Mouse (Mus musculus): Measurements from ENCODE around the gene Cltc. TPM values are rescaled to one million over a fixed set of nuclear protein-coding genes. Genes with fewer than 3 reads are reported as not detected.
"Not testable (repeated sequence)": the region's sequence is repeated elsewhere in the genome, so short reads cannot be mapped to it uniquely, and the experiment has no call there.

Cltc gene
- total and polyA plus RNA-seq, 3 experiments, result 73.6 to 500 (median 263) TPM

DNA sequence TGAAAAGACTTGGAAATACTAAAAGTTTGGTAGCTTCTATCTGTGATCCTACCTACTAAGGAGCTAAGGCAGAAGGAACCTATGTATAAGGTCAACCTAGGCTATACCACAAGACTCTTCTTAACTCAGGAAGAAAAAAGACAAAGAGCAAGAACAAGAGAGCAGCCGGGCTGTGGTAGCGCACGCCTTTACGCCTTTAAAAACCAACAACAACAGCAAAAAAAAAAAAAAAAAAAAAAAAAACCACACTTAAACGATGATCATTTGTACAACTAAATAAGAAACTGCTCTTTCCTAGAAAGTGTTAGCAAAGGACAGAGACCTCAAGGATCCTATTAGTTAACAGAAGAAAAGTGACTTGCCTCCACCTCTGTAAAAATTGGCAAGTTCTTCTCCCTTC lies 15.9 kb downstream of the Cltc start:
- no peak for TF ChIP-seq GATA2 (IDR thresholded peaks at IDR 0.05; ENCODE audit: borderline replicate concordance, low read depth, low read length)
- Histone ChIP-seq H3K27me3 (ENCODE audit: insufficient read depth, low read length) (no peaks in the 10 kb centered on the region), H3K36me3 (replicated peaks) (peaks cover 22% of the 10 kb centered on the region), H3K4me3 (ENCODE audit: low read depth, low read length) (no peak overlapping the region), H3K4me1 (ENCODE audit: insufficient read depth, low read depth, low read length) (peaks cover 78% of the 10 kb centered on the region), H3K9me3 (replicated peaks) (no peaks in the 10 kb centered on the region)
- DNase-seq (ENCODE audit: low spot score) (no peak), ATAC-seq (ENCODE audit: extremely low read depth, insufficient number of reproducible peaks, low FRiP score, poor library complexity, severe bottlenecking) (no peak)

DNA sequence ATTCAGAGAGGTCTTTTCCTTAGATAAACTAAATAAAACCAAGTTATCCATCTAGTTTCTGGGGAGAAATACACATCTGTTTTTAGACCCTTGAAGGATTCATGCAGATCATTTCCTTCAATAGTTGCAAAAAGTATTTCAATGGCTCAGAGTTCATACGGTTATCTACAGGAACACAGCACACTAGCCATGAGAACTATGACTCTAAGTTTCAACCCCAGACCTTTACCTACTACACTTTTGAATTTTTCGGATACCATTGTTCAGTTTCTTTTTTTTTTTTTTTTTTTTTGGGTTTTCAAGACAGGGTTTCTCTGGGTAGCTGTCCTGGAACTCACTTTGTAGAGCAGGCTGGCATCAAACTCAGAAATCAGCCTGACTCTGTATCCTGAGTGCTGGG lies 17.9 kb downstream of the Cltc start:
- Histone ChIP-seq H3K36me3 (replicated peaks) (peaks cover 27% of the 10 kb centered on the region), H3K9me3 (replicated peaks) (no peaks in the 10 kb centered on the region), H3K4me1 (ENCODE audit: insufficient read depth, low read depth, low read length) (peaks cover 61% of the 10 kb centered on the region), H3K4me3 (ENCODE audit: low read depth, low read length) (no peak overlapping the region; the same call in 1 of the 2 replicates), H3K27me3 (ENCODE audit: insufficient read depth, low read length) (no peaks in the 10 kb centered on the region)
- no peak for DNase-seq (ENCODE audit: low spot score)
- ATAC-seq (ENCODE audit: extremely low read depth, insufficient number of reproducible peaks, low FRiP score, poor library complexity, severe bottlenecking), result no peak
- TF ChIP-seq GATA2 (IDR thresholded peaks at IDR 0.05; ENCODE audit: borderline replicate concordance, low read depth, low read length), result no peak
- no peak for TF ChIP-seq CTCF (IDR thresholded peaks at IDR 0.05; ENCODE audit: low read depth, low read length)
- TF ChIP-seq POLR2AphosphoS5 (IDR thresholded peaks at IDR 0.05; ENCODE audit: insufficient replicate concordance, low read depth, low read length), result no peak
- no peak for TF ChIP-seq GATA1 (IDR thresholded peaks at IDR 0.05; ENCODE audit: borderline replicate concordance, low read length)

DNA sequence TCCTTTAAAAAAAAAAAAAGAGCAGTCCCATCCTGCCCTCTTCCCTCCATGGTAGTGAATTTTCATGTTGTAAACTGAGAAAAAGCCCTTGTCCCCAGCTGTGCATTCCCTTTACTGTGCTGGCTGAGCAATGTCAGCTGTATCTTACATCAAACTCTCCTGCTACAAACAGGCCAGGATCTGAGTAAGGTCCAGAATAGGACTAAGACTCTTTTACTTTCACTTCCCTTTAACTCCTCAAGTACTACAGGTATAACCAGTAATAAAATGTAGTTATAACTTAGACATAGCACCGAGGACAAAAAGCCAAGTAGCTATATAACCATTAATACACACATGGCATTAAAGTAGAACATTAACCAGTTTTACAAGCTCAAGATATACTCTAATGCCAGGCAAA lies 18.4 kb downstream of the Cltc start:
- Histone ChIP-seq H3K36me3 (replicated peaks) (peaks cover 32% of the 10 kb centered on the region), H3K27me3 (ENCODE audit: insufficient read depth, low read length) (no peaks in the 10 kb centered on the region), H3K4me3 (ENCODE audit: low read depth, low read length) (no peak overlapping the region; the same call in 1 of the 2 replicates), H3K9me3 (replicated peaks) (no peaks in the 10 kb centered on the region), H3K4me1 (ENCODE audit: insufficient read depth, low read depth, low read length) (peaks cover 58% of the 10 kb centered on the region)
- TF ChIP-seq CTCF (IDR thresholded peaks at IDR 0.05; ENCODE audit: low read depth, low read length) (no peak), POLR2AphosphoS5 (IDR thresholded peaks at IDR 0.05; ENCODE audit: insufficient replicate concordance, low read depth, low read length) (no peak), GATA2 (IDR thresholded peaks at IDR 0.05; ENCODE audit: borderline replicate concordance, low read depth, low read length) (no peak), TAL1 (conservative IDR thresholded peaks at IDR 0.05; ENCODE audit: low read depth, low read length) (no peak), GATA1 (IDR thresholded peaks at IDR 0.05; ENCODE audit: borderline replicate concordance, low read length) (no peak)
- DNase-seq (ENCODE audit: low spot score) (no peak), ATAC-seq (ENCODE audit: extremely low read depth, insufficient number of reproducible peaks, low FRiP score, poor library complexity, severe bottlenecking) (no peak)

DNA sequence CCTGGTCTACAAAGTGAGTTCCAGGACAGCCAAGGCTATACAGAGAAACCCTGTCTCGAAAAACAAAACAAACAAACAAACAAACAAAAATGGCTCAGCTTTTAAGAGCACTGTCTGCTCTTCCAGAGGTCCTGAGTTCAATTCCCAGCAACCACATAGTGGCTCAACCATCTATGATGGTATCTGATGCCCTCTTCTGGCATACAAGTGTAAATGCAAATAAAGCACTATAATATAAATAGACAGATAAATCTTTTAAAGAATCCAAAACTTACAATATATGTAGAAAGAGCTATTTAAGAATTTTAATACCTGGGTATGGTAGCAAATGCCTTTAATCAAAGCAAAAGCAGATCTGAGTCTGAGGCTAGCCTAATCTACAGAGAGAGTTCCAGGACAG lies 19.1 kb downstream of the Cltc start:
- not testable (repeated sequence) for ATAC-seq (ENCODE audit: extremely low read depth, insufficient number of reproducible peaks, low FRiP score, poor library complexity, severe bottlenecking); DNase-seq (ENCODE audit: low spot score); H3K27me3 ChIP-seq (ENCODE audit: insufficient read depth, low read length); H3K9me3 ChIP-seq (replicated peaks); H3K4me3 ChIP-seq (ENCODE audit: low read depth, low read length)
- Histone ChIP-seq H3K36me3 (replicated peaks) (peaks cover 38% of the 10 kb centered on the region), H3K4me1 (ENCODE audit: insufficient read depth, low read depth, low read length) (peaks cover 52% of the 10 kb centered on the region)

DNA sequence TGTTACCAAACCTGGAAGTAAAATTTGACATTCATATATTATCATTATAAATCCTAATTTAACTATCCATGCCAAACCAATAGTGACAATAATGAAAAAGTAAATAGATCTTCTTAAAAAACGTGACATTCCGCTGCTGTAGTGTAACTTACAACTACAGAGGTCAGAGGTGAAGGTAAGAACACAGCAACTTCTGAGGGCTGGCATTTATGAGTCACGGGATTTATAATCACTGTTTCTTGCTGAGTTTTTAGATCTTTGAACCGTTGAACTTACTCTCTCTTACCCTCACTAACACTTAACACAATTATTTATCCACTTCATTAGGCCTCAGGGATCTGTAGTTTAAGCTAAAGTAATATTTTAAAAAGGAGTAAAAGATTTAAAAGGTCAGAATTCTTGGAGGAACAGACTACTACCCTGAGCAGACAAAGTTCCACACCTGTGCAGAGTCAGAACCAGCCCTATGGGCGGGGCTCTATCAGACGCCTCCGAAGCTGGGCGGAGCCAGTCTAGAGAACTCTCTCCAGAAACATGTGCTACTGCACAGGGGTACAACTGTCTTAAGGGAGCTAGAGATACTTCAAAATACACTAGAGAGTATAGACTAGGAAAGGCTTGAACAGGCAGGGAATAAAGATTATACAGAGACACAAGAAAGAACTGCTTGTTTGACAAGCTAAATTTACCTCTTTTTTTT lies 19.9 kb downstream of the Cltc start:
- peaks cover 44% of the 10 kb centered on the region for H3K36me3 ChIP-seq (replicated peaks)
- DNase-seq (ENCODE audit: low spot score), result no peak
- peaks cover 45% of the 10 kb centered on the region for H3K4me1 ChIP-seq (ENCODE audit: insufficient read depth, low read depth, low read length)
- H3K9me3 ChIP-seq (replicated peaks), result no peaks in the 10 kb centered on the region
- no peak for TF ChIP-seq TAL1 (conservative IDR thresholded peaks at IDR 0.05; ENCODE audit: low read depth, low read length)
- no peak for TF ChIP-seq POLR2AphosphoS5 (IDR thresholded peaks at IDR 0.05; ENCODE audit: insufficient replicate concordance, low read depth, low read length)
- no peak for TF ChIP-seq CTCF (IDR thresholded peaks at IDR 0.05; ENCODE audit: low read depth, low read length)
- TF ChIP-seq GATA2 (IDR thresholded peaks at IDR 0.05; ENCODE audit: borderline replicate concordance, low read depth, low read length), result no peak
- no peak for TF ChIP-seq GATA1 (IDR thresholded peaks at IDR 0.05; ENCODE audit: borderline replicate concordance, low read length)
- no peaks in the 10 kb centered on the region for H3K27me3 ChIP-seq (ENCODE audit: insufficient read depth, low read length)
- no peak overlapping the region for H3K4me3 ChIP-seq (ENCODE audit: low read depth, low read length)
- no peak for ATAC-seq (ENCODE audit: extremely low read depth, insufficient number of reproducible peaks, low FRiP score, poor library complexity, severe bottlenecking)

DNA sequence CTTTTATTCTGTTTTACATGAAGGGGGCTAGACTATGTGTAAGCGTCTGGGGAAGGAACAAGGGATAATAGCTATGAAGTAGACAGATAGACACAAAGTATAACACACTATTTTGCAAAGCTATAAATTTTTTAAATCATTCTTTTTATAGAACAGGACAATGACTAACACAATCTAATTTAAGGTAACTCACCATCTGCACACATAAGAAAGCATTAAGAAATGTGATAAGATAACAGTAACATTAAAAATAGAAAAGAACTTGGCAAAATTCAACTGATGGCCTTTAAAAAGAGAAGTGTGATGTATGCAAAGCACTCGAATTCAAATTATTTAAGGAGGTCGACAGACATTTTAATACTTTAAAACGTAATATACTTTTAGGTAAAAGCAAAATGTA lies 22.4 kb downstream of the Cltc start:
- Histone ChIP-seq H3K4me1 (ENCODE audit: insufficient read depth, low read depth, low read length) (peaks cover 25% of the 10 kb centered on the region), H3K9me3 (replicated peaks) (no peaks in the 10 kb centered on the region), H3K4me3 (ENCODE audit: low read depth, low read length) (no peak overlapping the region), H3K27me3 (ENCODE audit: insufficient read depth, low read length) (no peaks in the 10 kb centered on the region), H3K36me3 (replicated peaks) (peaks cover 66% of the 10 kb centered on the region)
- ATAC-seq (ENCODE audit: extremely low read depth, insufficient number of reproducible peaks, low FRiP score, poor library complexity, severe bottlenecking), result no peak
- TF ChIP-seq GATA2 (IDR thresholded peaks at IDR 0.05; ENCODE audit: borderline replicate concordance, low read depth, low read length) (no peak), CTCF (IDR thresholded peaks at IDR 0.05; ENCODE audit: low read depth, low read length) (no peak), GATA1 (IDR thresholded peaks at IDR 0.05; ENCODE audit: borderline replicate concordance, low read length) (no peak), POLR2AphosphoS5 (IDR thresholded peaks at IDR 0.05; ENCODE audit: insufficient replicate concordance, low read depth, low read length) (no peak), TAL1 (conservative IDR thresholded peaks at IDR 0.05; ENCODE audit: low read depth, low read length) (no peak)
- no peak for DNase-seq (ENCODE audit: low spot score)
